Mouse (Mus musculus): ENCODE measurements around the gene Wnt5b. TPM values are rescaled to one million over a fixed set of nuclear protein-coding genes. Genes with fewer than 3 reads are reported as not detected.

Gene Wnt5b
- total RNA-seq, 2 experiments from 2014 or later, result 1.7 to 1.9 TPM

GRCm38 (mm10) chr6:119514085-119514484 lies 30.1 kb downstream of the Wnt5b start:
- no peak overlapping the region for H3K27ac ChIP-seq
- no peak for DNase-seq (ENCODE audit: extremely low spot score in 1 of 2, low spot score in 2 of 2)
- intact Hi-C loops (cut with DNase I), result no loop called here
- TF ChIP-seq CTCF (IDR thresholded peaks at IDR 0.05), result no peak
- no peak overlapping the region for H3K4me3 ChIP-seq

- no peak for DNase-seq (ENCODE audit: extremely low spot score in 1 of 2, low spot score in 2 of 2)
- no peak for TF ChIP-seq CTCF (IDR thresholded peaks at IDR 0.05)
- H3K27ac ChIP-seq, result no peak overlapping the region
- intact Hi-C loops (cut with DNase I), result no loop called here
- H3K4me3 ChIP-seq, result no peak overlapping the region
These were observed 30.7 kb downstream of the Wnt5b start for GRCm38 (mm10) chr6:119513452-119513851.

- Histone ChIP-seq H3K4me3 (no peak overlapping the region), H3K27ac (no peak overlapping the region)
- DNase-seq (ENCODE audit: extremely low spot score in 1 of 2, low spot score in 2 of 2), result no peak
- no peak for TF ChIP-seq CTCF (IDR thresholded peaks at IDR 0.05)
- intact Hi-C loops (cut with DNase I), result no loop called here
These were observed 31.4 kb downstream of the Wnt5b start for GRCm38 (mm10) chr6:119512701-119513100.

GRCm38 (mm10) chr6:119509437-119510037 lies 34.6 kb downstream of the Wnt5b start:
- Histone ChIP-seq H3K27ac (no peak overlapping the region), H3K4me3 (no peak overlapping the region)
- intact Hi-C loops (cut with DNase I), result no loop called here
- no peak for DNase-seq (ENCODE audit: extremely low spot score in 1 of 2, low spot score in 2 of 2)
- no peak for TF ChIP-seq CTCF (IDR thresholded peaks at IDR 0.05)

GRCm38 (mm10) chr6:119508634-119509375 lies 35.3 kb downstream of the Wnt5b start:
- no peak for TF ChIP-seq CTCF (IDR thresholded peaks at IDR 0.05)
- intact Hi-C loops (cut with DNase I), result no loop called here
- DNase-seq (ENCODE audit: extremely low spot score in 1 of 2, low spot score in 2 of 2), result no peak
- no peak overlapping the region for H3K27ac ChIP-seq
- no peak overlapping the region for H3K4me3 ChIP-seq

- intact Hi-C loops (cut with DNase I), result no loop called here
- Histone ChIP-seq H3K4me3 (no peak overlapping the region), H3K27ac (no peak overlapping the region)
- TF ChIP-seq CTCF (IDR thresholded peaks at IDR 0.05), result no peak
- no peak for DNase-seq (ENCODE audit: extremely low spot score in 1 of 2, low spot score in 2 of 2)
These were observed 35.9 kb downstream of the Wnt5b start for GRCm38 (mm10) chr6:119508221-119508620.

- no peak for TF ChIP-seq CTCF (IDR thresholded peaks at IDR 0.05)
- H3K27ac ChIP-seq, result no peak overlapping the region
- intact Hi-C loops (cut with DNase I), result no loop called here
- no peak for DNase-seq (ENCODE audit: extremely low spot score in 1 of 2, low spot score in 2 of 2)
- H3K4me3 ChIP-seq, result no peak overlapping the region
These were observed 38.5 kb downstream of the Wnt5b start for GRCm38 (mm10) chr6:119505525-119506225.

- no peak for DNase-seq (ENCODE audit: extremely low spot score in 1 of 2, low spot score in 2 of 2)
- TF ChIP-seq CTCF (IDR thresholded peaks at IDR 0.05), result no peak
- intact Hi-C loops (cut with DNase I), result no loop called here
- H3K27ac ChIP-seq, result no peak overlapping the region
- no peak overlapping the region for H3K4me3 ChIP-seq
These were observed 39.4 kb downstream of the Wnt5b start for GRCm38 (mm10) chr6:119504756-119505155.

GRCm38 (mm10) chr6:119502031-119502430 lies 42.1 kb downstream of the Wnt5b start:
- intact Hi-C loops (cut with DNase I), result no loop called here
- Histone ChIP-seq H3K4me3 (no peak overlapping the region), H3K27ac (no peak overlapping the region)
- no peak for TF ChIP-seq CTCF (IDR thresholded peaks at IDR 0.05)
- no peak for DNase-seq (ENCODE audit: extremely low spot score in 1 of 2, low spot score in 2 of 2)

GRCm38 (mm10) chr6:119500086-119500485 lies 44.1 kb downstream of the Wnt5b start:
- no peak overlapping the region for H3K4me3 ChIP-seq
- H3K27ac ChIP-seq, result no peak overlapping the region
- intact Hi-C loops (cut with DNase I), result no loop called here
- DNase-seq (ENCODE audit: extremely low spot score in 1 of 2, low spot score in 2 of 2), result no peak
- TF ChIP-seq CTCF (IDR thresholded peaks at IDR 0.05), result no peak

- Histone ChIP-seq H3K27ac (no peak overlapping the region), H3K4me3 (no peak overlapping the region)
- no peak for TF ChIP-seq CTCF (IDR thresholded peaks at IDR 0.05)
- intact Hi-C loops (cut with DNase I), result no loop called here
- no peak for DNase-seq (ENCODE audit: extremely low spot score in 1 of 2, low spot score in 2 of 2)
These were observed 44.9 kb downstream of the Wnt5b start for GRCm38 (mm10) chr6:119499271-119499670.

GRCm38 (mm10) chr6:119492630-119493014 lies 51.5 kb downstream of the Wnt5b start:
- DNase-seq (ENCODE audit: extremely low spot score in 1 of 2, low spot score in 2 of 2), result no peak
- intact Hi-C loops (cut with DNase I), result loop anchor here (5.0 kb wide), 3 partner anchors 215 to 705 kb away; no protein-coding TSS in a partner anchor

More at GRCm38 (mm10) chr6:119492630-119493014, 51.5 kb downstream of the Wnt5b start:
- TF ChIP-seq CTCF (IDR thresholded peaks at IDR 0.05), result no peak
- Histone ChIP-seq H3K27ac (no peak overlapping the region), H3K4me3 (no peak overlapping the region)

Measured in left cerebral cortex, adult 2 months (tissue).